Mouse (Mus musculus) urinary bladder, postnatal 14 days (tissue): ENCODE measurements at regions not wholly inside any gene's neighbourhood (a gene's known extent, or its start where the extent isn't known, plus 50 kb on each side); places are given as distances from the start of the nearest gene placed in this dataset.
"Not testable (repeated sequence)": the region's sequence is repeated elsewhere in the genome, so short reads cannot be mapped to it uniquely, and the experiment has no call there.

Experiments used
- DNase-seq: peaks from one replicate; pipeline ENCODE4 v3.0.0; 2021; ENCODE audit warnings: low spot score

GRCm38 (mm10) chr12:20196386-20196785 is 242.1 kb downstream of the Gm21863 start:
- DNase-seq, result peak; percentile 6

- peak; percentile 2 for DNase-seq
Observed at GRCm38 (mm10) chr12:20196905-20197304, 242.6 kb downstream of the Gm21863 start.

- not testable (repeated sequence) for DNase-seq
Observed at GRCm38 (mm10) chr12:20223921-20224320, 269.6 kb downstream of the Gm21863 start.

- DNase-seq, result not testable (repeated sequence)
Observed at GRCm38 (mm10) chr12:20226831-20227230, 272.5 kb downstream of the Gm21863 start.

GRCm38 (mm10) chr12:20227427-20228160 is 273.3 kb downstream of the Gm21863 start:
- DNase-seq, result not testable (repeated sequence)

- peak; percentile 3 for DNase-seq
Observed at GRCm38 (mm10) chr12:20228321-20228999, 274.2 kb downstream of the Gm21863 start.

GRCm38 (mm10) chr12:20229441-20229840 is 275.1 kb downstream of the Gm21863 start:
- peak; percentile 3 for DNase-seq

- DNase-seq, result peak; percentile 4
Observed at GRCm38 (mm10) chr12:20230141-20230892, 276.0 kb downstream of the Gm21863 start.

- peak; percentile 2 for DNase-seq
Observed at GRCm38 (mm10) chr12:20230893-20231235, 276.6 kb downstream of the Gm21863 start.

GRCm38 (mm10) chr12:20231528-20231927 is 277.2 kb downstream of the Gm21863 start:
- DNase-seq, result peak; percentile 5

GRCm38 (mm10) chr12:20231986-20232541 is 277.8 kb downstream of the Gm21863 start:
- peak; percentile 2 for DNase-seq

- DNase-seq, result peak; percentile 5
Observed at GRCm38 (mm10) chr12:20232746-20233453, 278.6 kb downstream of the Gm21863 start.

- DNase-seq, result peak; percentile 7
Observed at GRCm38 (mm10) chr12:20233454-20233831, 279.1 kb downstream of the Gm21863 start.

- peak; percentile 7 for DNase-seq
Observed at GRCm38 (mm10) chr12:20233871-20234307, 279.6 kb downstream of the Gm21863 start.
